Mouse (Mus musculus): ENCODE results near the gene Slc38a2.

GRCm38 (mm10) chr15:96742591-96743241 lies 43.2 kb upstream of the Slc38a2 start:
- TF ChIP-seq POLR2A (IDR thresholded peaks at IDR 0.05; ENCODE audit: extremely low read depth, insufficient read depth, low read length) (no peak), CTCF (IDR thresholded peaks at IDR 0.05; ENCODE audit: extremely low read depth, insufficient read depth, low read length) (no peak)
